Mouse (Mus musculus) thymus, postnatal 14 days (tissue): Measurements from ENCODE around the gene Ap2a2.
"Not testable (repeated sequence)": the region's sequence is repeated elsewhere in the genome, so short reads cannot be mapped to it uniquely, and the experiment has no call there.

Source experiments
- DNase-seq: peaks from one replicate; pipeline ENCODE4 v3.0.0; 2021

The Ap2a2 gene

DNA sequence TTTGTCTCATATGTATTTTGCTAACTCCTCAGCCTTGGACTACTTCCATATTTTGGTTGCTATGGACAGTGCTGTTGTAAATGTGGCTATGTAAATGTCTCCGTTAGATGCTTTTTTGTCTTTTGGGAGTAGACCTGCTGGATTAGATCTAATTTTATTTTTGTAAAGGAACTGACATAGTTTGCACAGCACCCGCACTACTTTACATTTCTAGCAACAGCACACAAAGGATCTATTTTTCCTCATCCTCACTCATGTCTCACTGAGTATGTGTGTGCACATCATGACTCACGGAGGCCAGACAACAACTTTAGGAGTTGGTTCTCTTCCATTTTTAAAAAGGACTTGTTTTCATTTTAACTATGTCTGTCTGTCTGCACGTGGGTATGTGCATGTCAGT is 45.7 kb downstream of the Ap2a2 start:
- no peak for DNase-seq

DNA sequence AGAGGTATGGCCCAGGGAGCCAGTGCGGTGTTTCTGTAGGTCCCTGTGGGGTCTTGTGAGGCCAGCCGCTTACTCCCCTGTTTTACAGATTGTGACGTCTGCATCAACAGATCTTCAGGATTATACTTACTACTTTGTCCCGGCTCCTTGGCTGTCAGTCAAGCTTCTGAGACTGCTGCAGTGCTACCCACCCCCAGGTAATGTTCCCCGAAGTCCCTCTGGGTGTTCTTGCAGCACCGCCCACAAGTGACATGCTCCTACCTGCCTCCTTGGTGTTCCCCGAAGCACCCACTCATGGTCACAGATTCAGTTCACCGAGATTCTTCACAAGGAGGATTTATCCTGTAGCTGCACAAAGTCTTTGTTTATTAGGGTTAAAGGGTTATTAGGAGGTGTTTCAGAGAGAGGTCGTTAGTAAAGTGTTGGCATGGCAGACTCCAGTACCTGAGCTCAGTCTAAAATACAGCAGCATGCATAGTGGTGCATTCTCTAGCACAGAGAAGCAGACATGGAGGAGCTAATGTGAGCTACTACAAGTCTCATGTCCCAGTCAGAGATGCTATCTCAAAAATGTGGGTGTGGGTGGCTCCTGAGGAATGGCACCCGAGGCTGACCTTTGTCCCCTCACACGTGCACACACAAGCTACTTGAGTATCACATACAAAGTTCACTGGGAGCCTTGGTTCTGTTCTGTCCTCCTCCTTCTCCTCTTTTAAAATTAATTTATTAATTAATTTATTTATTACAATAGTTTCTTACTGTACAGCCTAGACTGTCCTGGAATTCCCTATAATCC is 47.9 kb downstream of the Ap2a2 start:
- no peak for DNase-seq

GRCm38 (mm10) chr7:141611711-141612370 is 49.9 kb downstream of the Ap2a2 start:
- no peak for DNase-seq

DNA sequence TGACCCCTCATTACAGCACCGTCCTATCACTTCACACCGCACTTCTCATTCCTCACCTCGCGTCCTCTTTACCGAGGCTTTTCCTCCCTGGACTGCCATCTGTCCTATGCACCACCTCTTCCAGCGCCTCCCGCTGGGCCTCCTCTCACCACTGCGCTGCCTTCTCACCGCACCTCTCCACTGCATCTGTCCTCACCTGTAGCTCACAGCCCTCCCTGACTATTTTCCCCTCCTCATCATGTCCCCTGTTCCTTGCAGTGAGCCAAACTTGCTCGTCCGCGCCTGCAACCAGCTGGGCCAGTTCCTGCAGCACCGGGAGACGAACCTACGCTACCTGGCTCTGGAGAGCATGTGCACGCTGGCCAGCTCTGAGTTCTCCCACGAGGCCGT is 50.4 kb downstream of the Ap2a2 start:
- no peak for DNase-seq

GRCm38 (mm10) chr7:141612791-141613190 is 50.8 kb downstream of the Ap2a2 start:
- no peak for DNase-seq

- DNase-seq = no peak
Measured at GRCm38 (mm10) chr7:141614329-141614832, 52.4 kb downstream of the Ap2a2 start.

GRCm38 (mm10) chr7:141624214-141624613 is 62.2 kb downstream of the Ap2a2 start:
- DNase-seq = no peak

GRCm38 (mm10) chr7:141625120-141625810 is 63.3 kb downstream of the Ap2a2 start:
- no peak for DNase-seq

DNA sequence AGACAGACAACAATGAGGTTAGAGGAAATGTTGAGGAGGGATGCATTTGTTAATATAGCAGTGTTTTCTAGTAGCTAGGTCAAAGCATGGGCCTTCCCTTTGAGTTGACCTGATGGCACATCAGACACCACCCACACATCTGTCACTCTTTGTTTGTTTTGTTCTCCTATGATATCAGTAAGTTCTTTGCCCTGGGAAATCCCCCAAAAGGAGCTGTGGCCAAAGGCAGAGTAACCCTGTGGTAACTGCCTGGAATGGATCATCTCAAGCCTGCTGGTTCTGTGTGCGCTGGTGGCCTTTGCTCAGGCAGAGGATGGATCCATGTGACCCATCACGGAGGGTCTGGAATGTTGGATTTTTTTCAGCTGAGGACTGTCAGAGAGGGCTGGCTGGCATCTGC is 66.0 kb downstream of the Ap2a2 start:
- no peak for DNase-seq

DNA sequence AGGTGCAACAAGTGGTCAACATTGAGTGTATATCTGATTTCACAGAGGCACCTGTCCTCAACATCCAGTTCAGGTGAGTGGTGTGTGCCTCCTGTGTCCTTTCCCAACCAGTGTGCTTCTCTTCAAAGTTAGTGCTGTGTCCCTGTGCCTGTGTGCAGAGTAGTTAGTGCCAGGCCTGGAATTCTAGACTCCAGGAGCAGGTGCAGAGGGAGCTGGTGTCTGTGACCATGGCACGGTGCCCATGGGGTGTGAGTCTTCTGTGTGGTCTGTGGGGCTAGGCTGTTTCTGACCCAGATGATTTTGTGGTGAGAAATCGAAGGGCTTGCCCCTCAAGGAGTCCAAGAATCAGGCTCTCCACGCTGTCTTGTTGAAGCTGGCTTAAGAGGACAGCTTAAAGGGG is 67.3 kb downstream of the Ap2a2 start:
- DNase-seq = no peak

DNA sequence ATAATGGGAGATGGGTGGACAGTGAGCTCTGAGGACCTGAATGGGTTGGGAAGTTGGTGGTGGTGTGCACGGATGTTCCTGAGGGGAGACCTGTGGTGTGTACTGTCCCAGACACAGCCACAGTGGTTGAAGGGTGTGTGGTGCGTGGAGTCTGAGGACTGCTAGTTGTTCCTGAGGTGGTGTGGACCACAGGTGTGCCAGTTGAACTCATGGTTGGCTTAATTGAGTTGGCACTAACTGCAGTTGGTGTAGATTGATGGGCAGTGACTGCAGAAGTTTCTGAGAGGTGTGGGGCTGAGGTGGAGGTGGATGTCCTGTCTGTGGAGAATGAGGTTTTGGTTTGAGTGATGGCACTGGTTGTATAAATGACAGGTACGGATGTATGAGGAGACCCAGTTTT is 76.1 kb downstream of the Ap2a2 start:
- not testable (repeated sequence) for DNase-seq

GRCm38 (mm10) chr7:141638513-141639334 is 76.8 kb downstream of the Ap2a2 start:
- not testable (repeated sequence) for DNase-seq

DNA sequence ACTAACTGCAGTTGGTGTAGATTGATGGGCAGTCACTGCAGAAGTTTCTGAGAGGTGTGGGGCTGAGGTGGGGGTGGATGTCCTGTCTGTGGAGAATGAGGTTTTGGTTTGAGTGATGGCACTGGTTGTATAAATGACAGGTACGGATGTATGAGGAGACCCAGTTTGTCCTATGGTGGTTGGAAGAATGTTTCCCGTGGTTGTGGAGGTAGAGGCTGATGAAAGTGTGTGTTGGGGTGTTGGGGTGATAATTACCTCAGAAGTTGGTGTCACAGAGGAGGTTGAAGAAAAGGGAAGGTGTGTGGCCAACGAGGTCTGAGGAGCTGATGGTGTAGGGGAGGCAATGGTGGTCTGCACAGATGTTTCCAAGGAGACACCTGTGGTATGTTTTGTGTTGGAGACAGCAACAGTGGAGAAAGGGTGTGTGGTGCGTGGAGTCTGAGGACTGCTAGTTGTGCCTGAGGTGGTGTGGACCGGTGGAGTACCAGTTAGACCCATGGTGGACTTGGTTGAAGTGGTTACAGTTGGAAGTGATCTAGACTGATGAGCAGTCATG is 77.4 kb downstream of the Ap2a2 start:
- DNase-seq = not testable (repeated sequence)

DNA sequence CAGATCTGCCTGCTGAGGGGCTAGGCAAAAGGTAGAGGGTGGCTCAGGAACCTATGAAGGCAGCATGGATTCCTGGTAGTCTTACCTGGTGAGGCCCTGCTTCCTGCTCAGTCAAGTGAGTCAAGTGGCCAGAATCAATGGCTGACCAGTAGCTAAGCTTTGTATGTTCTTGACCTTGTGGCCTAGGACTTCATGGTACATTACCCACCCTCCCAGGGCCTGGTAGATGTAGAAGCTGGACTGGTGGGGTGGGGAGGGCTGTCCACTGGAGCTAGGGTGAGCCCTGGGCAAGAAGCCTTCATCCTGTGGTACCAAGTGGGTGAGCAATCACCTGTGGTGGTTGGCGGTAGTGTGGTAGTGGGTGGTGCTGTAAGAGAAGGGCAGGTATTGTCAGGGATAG is 80.4 kb downstream of the Ap2a2 start:
- DNase-seq = no peak

DNA sequence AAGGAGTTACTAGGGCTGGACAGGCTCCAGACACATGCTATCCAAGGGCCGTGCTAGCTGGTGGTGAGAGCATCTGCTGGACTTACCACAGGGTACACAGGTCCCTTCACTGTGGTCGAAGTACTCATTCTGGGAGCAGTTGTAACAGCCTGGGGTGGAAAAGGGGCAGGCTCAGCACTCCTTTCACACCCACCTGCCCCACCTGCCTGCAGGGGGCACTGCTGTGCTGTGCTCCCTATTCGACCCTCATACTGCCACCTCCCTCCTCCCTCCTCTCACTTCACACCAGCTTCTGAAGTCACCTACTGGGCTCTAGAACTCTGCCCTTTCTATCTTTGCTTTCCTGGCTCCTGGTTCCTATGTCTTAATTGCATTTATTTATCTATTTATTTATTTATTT is 81.2 kb downstream of the Ap2a2 start:
- peak; percentile 52 for DNase-seq

- DNase-seq = no peak
Measured at GRCm38 (mm10) chr7:141647083-141647482, 85.1 kb downstream of the Ap2a2 start.

DNA sequence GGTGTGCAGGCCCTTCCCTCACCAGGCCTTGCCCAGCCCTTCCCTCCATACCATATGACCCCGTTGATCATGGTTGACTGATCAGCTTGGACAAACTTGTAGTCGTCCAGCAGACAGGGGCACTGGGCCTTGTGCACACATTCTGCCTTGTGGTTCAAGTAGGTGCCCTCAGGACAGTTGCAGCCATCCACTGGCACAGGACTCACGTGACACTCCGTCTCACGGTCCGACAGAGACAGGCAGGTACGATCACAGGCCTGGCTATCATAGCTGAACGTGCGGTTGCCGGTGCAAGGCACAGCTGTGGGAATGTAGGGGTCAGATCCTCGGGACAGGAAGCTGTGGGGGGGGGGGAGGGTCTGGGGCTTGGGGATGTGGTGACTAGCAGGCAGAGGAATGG is 85.8 kb downstream of the Ap2a2 start:
- DNase-seq = no peak

DNA sequence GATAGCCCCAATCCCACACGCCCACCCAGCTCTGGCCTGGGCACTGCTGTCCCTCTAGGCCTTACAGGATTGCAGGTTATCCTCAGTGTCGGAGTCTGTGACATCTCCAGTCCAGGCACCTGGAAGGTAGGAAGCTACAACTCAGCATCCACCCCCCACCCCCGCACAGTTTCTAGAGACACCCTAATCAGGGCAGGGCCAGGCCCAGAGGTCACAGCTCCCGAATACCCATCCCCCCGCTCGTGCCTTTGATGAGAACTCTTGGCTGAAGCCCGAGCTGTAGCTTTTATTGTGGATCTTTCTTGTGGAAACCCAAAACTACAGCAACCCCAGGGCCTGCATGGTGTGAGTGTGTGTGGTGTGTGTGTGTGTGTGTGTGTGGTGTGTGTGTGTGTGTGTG is 90.2 kb downstream of the Ap2a2 start:
- no peak for DNase-seq

- no peak for DNase-seq
Measured at GRCm38 (mm10) chr7:141660346-141660745, 98.4 kb downstream of the Ap2a2 start.

DNA sequence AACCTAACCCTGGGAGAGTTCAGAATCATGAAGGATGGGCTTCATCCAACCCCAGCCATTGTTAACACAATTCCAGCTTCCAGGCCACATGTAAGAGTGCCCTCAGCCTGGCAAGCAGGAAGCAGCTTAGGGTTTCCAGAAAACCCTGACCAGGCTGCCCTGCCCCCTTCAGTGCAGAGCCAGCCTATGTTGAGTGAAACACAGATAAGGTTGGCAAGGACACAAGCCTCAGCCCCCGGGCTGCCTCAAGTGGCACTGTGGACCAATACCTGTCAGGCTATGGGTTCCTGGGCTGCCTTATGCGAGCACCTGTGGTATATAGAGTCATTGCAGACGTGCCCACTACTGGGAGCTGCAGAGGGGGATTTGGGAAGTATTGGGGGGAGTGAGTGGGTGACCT is 99.5 kb downstream of the Ap2a2 start:
- DNase-seq = no peak

DNA sequence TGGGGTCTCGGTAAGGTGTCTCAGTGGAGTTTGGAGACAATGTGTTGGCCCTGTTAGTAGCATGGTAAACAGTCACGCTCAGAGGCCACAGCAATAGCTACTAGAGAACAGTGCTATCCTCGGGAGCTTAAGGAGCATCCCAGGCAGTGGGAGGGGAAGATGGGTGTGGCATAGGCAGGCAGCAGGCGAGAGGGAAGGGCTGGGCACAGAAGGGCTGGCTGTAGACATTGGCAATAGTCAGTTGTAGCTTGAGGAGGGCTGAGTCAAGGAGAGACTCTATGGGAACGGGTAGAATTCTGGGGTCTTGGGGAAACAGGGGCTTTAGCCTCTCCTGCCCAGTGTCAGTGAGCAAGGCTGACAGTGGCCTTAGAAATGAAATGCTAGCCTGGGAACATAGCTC is 100.2 kb downstream of the Ap2a2 start:
- no peak for DNase-seq

DNA sequence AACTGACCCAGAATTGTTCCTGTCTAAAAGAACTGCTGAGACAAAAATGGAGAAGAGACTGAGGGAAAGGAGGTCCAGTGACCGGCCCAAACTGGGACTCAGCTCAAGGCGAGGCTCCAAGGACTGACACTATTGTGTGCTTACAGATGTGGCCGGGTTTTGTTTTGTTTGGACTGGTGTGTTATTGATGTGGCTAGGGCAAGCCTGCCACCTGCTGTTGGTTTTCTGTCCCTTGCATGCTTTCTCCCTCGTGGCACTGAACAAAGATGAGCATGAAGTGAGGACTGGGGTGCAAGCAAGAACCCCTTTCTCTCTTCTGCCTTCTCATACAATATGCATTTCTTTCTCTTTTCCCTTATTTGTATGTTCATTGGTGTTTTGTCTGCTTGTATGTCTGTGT is 104.2 kb downstream of the Ap2a2 start:
- DNase-seq = peak; percentile 48

GRCm38 (mm10) chr7:141669097-141669496 is 107.1 kb downstream of the Ap2a2 start:
- DNase-seq = not testable (repeated sequence)
